27 mouse cellular contexts compared by ENCODE assay signal in the genomic region with DNA sequence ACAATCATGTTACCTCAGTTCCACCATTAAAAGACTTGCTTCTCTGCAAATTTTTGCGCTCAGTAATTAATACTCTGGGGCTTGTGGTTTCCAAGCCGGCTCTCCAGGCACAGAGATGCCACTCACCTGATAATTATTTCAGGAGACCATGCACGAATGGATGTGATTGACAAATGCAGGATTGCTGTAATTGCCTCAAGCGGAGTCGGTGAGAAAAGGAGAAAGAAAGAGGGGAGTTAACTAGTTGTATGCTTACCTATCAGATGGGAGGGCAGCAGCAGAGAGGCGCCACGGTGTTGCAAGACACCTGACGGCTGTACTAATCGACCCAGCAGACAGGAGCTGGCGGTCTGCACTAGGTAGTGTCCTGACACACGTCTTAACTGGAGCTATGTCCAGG.
DNase-seq lines count a peak whose midpoint lies in the region; ATAC-seq lines count a peak whose summit lies in the region.
"Had no signal": no experiment of that assay in that cellular context is flagged by ENCODE, and none has a peak within 500 bp of the region (broad histone marks: within the 10 kb centered on the region; RNA-seq: fewer than 3 reads in every experiment).

No protein-coding gene starts in this region.

- 57% methylated on average over 11 of the region's 11 CpGs for WGBS in hindbrain, embryonic 15.5 days
- 50% methylated on average over 11 of the region's 11 CpGs for WGBS in hindbrain, embryonic 16.5 days
- WGBS in embryonic facial prominence, embryonic 10.5 days: 68% methylated on average over 11 of the region's 11 CpGs

- peak; percentile 20 for DNase-seq in Muller cell, postnatal 12 days (ENCODE audit: inconsistent ontology term)
- DNase-seq in embryonic facial prominence, embryonic 10.5 days (ENCODE audit: low spot score): no peak
- DNase-seq in retina, embryonic 14.5 days (ENCODE audit: low spot score): peak; percentile 73
- no peak for DNase-seq in spleen, postnatal 4 days (ENCODE audit: low spot score in 2 of 2)
- no peak for DNase-seq in natural killer cell, adult 2 months (ENCODE audit: low spot score in 2 of 2)
- DNase-seq: adrenal gland, postnatal 36 days; cerebellum, adult 2 months; cerebellum, postnatal 14 days; gastrocnemius, postnatal 36 days; heart, adult 18-20 months; heart, postnatal 36 days; kidney, adult 8-10 months; kidney, postnatal 4 days; liver, postnatal 0 days; lung, postnatal 4 days; right cerebral cortex, postnatal 14 days; thymus, adult 2 months; thymus, postnatal 36 days had no signal

- H3K4me1 ChIP-seq in hindbrain, embryonic 15.5 days (replicated peaks): peaks cover 7% of the 10 kb centered on the region; the same call in 1 of the 2 replicates
- no peaks in the 10 kb centered on the region for H3K4me1 ChIP-seq in hindbrain, embryonic 16.5 days (ENCODE audit: control insufficient read depth, insufficient read depth, low read depth, low read length)
- H3K4me1 ChIP-seq in embryonic facial prominence, embryonic 10.5 days: peaks cover 37% of the 10 kb centered on the region
- H3K4me1 ChIP-seq: forebrain, embryonic 15.5 days; liver, embryonic 12.5 days; megakaryocyte, embryonic 14.5 days had no signal

- no peak overlapping the region for H3K27ac ChIP-seq in hindbrain, embryonic 15.5 days (replicated peaks)
- no peak overlapping the region for H3K27ac ChIP-seq in hindbrain, embryonic 16.5 days (ENCODE audit: low read depth, low read length)
- H3K27ac ChIP-seq in embryonic facial prominence, embryonic 10.5 days (replicated peaks): peak overlapping the region; percentile 24; the same call in 1 of the 2 replicates
- H3K27ac ChIP-seq: forebrain, embryonic 15.5 days; kidney, postnatal 0 days; liver, embryonic 12.5 days had no signal

- H3K4me2 ChIP-seq in hindbrain, embryonic 15.5 days: no peak overlapping the region
- no peak overlapping the region for H3K4me2 ChIP-seq in hindbrain, embryonic 16.5 days (ENCODE audit: low read length)
- H3K4me2 ChIP-seq: forebrain, embryonic 15.5 days; heart, embryonic 11.5 days; liver, embryonic 12.5 days had no signal

- no peak overlapping the region for H3K9ac ChIP-seq in hindbrain, embryonic 15.5 days
- H3K9ac ChIP-seq in hindbrain, embryonic 16.5 days (ENCODE audit: low read depth, low read length): no peak overlapping the region
- H3K9ac ChIP-seq: forebrain, embryonic 15.5 days; liver, embryonic 12.5 days; liver, postnatal 0 days had no signal

- H3K27me3 ChIP-seq in hindbrain, embryonic 15.5 days: no peaks in the 10 kb centered on the region
- no peaks in the 10 kb centered on the region for H3K27me3 ChIP-seq in hindbrain, embryonic 16.5 days (replicated peaks; ENCODE audit: control insufficient read depth, insufficient read depth, low read length)
- peaks cover 10% of the 10 kb centered on the region; the same call in 1 of the 2 replicates for H3K27me3 ChIP-seq in embryonic facial prominence, embryonic 10.5 days (replicated peaks; ENCODE audit: low read depth, poor library complexity, severe bottlenecking)
- H3K27me3 ChIP-seq: forebrain, embryonic 15.5 days; liver, embryonic 12.5 days; megakaryocyte, embryonic 14.5 days had no signal

- peak; percentile 30; the same call in 1 of the 2 replicates for ATAC-seq in hindbrain, embryonic 15.5 days (ENCODE audit: low FRiP score, low read depth)
- no peak for ATAC-seq in hindbrain, embryonic 16.5 days
- ATAC-seq: CD4-positive, CD25-positive, alpha-beta regulatory T cell, adult 4 months; forebrain, embryonic 15.5 days; intestine, embryonic 16.5 days; liver, embryonic 12.5 days; liver, postnatal 0 days had no signal

- no peaks in the 10 kb centered on the region for H3K9me3 ChIP-seq in hindbrain, embryonic 15.5 days
- H3K9me3 ChIP-seq in hindbrain, embryonic 16.5 days (ENCODE audit: control insufficient read depth, low read length): no peaks in the 10 kb centered on the region
- H3K9me3 ChIP-seq in embryonic facial prominence, embryonic 10.5 days: no peaks in the 10 kb centered on the region
- H3K9me3 ChIP-seq: forebrain, embryonic 15.5 days; liver, embryonic 12.5 days; megakaryocyte, embryonic 14.5 days had no signal

- no peaks in the 10 kb centered on the region for H3K36me3 ChIP-seq in hindbrain, embryonic 15.5 days
- H3K36me3 ChIP-seq in hindbrain, embryonic 16.5 days (ENCODE audit: control insufficient read depth, insufficient read depth, low read length): no peaks in the 10 kb centered on the region
- H3K36me3 ChIP-seq in embryonic facial prominence, embryonic 10.5 days (replicated peaks): no peaks in the 10 kb centered on the region
- H3K36me3 ChIP-seq: forebrain, embryonic 15.5 days; liver, embryonic 12.5 days had no signal

- no peak overlapping the region for H3K4me3 ChIP-seq in hindbrain, embryonic 15.5 days
- H3K4me3 ChIP-seq in hindbrain, embryonic 16.5 days (ENCODE audit: low read length): no peak overlapping the region
- H3K4me3 ChIP-seq in embryonic facial prominence, embryonic 10.5 days: no peak overlapping the region
- H3K4me3 ChIP-seq: forebrain, embryonic 15.5 days; liver, embryonic 12.5 days; megakaryocyte, embryonic 14.5 days had no signal

Comparison
In these comparisons a context has a peak if more than half of its experiments do, and no peak if none do; other contexts are left out.
1. DNase-seq: peak in Muller cell, postnatal 12 days (single experiment) and retina, embryonic 14.5 days (single experiment); none in embryonic facial prominence, embryonic 10.5 days (single experiment), spleen, postnatal 4 days (0 of 2) and natural killer cell, adult 2 months (0 of 2).